Mouse (Mus musculus): ENCODE data around the gene Gm40193.

Gm40193 gene

GRCm38 (mm10) chr11:70561937-70562286, 29.2 kb upstream of the Gm40193 start:
- POLR2A ChIA-PET: interaction anchor here in 2 of 4 experiments (0.6 to 1.7 kb wide), 7 partner anchors 12 to 130 kb away, joined by 3 to 7 read pairs (median 4); partner anchors contain the start of genes Psmb6 (in 2 of the 2), Arrb2 (in 1 of the 2) and Rnf167 (in 1 of the 2)
- CTCF ChIA-PET: interaction anchor here in 1 of 4 experiments (1.1 kb wide), 1 partner anchor 11 kb away, joined by 4 read pairs; no protein-coding TSS in a partner anchor

- ChIA-PET POLR2A (no interaction called here), CTCF (no interaction called here)
Observed at GRCm38 (mm10) chr11:70557545-70557944, 24.8 kb upstream of the Gm40193 start.

GRCm38 (mm10) chr11:70553940-70554339, 21.2 kb upstream of the Gm40193 start:
- ChIA-PET CTCF (interaction anchor here in 1 of 4 experiments (0.7 to 1.7 kb wide), 2 partner anchors 9 to 55 kb away, joined by 3 to 5 read pairs; no protein-coding TSS in a partner anchor), POLR2A (no interaction called here)

DNA sequence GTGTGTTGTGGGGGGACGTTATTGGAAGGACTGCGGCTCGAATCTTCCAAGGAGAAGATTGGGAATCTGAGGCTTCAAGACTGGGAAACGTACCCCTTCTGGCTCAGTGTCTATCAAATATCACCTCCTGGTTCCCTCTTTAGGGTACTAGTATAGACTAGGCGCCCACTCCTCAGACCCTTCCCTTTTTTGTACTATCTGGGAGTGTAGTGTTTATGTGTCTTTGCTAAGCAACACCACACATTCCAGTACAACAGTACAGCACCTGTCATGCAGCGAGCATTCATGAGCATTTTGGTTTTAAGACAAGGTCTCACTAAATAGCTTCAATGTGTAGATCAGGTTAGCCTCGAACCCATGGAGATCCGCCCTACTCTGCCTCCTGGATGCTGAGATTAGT, 18.8 kb upstream of the Gm40193 start:
- CTCF ChIA-PET: interaction anchor here in 2 of 4 experiments (0.6 to 1.4 kb wide), 2 partner anchors 10 to 119 kb away, joined by 4 read pairs; no protein-coding TSS in a partner anchor
- POLR2A ChIA-PET: interaction anchor here in 3 of 4 experiments (0.6 to 1.8 kb wide), 3 partner anchors 13 to 139 kb away, joined by 3 to 5 read pairs (median 4); partner anchors contain the start of gene Psmb6 (in 1 of the 3)

GRCm38 (mm10) chr11:70544496-70544895, 11.8 kb upstream of the Gm40193 start:
- ChIA-PET POLR2A (interaction anchor here in 1 of 4 experiments (0.8 kb wide), 1 partner anchor 122 kb away, joined by 3 read pairs; no protein-coding TSS in a partner anchor), CTCF (no interaction called here)

GRCm38 (mm10) chr11:70541415-70541814, 8.7 kb upstream of the Gm40193 start:
- CTCF ChIA-PET: no interaction called here
- POLR2A ChIA-PET: interaction anchor here in 2 of 4 experiments (1.5 to 1.6 kb wide), 3 partner anchors 15 to 19 kb away, joined by 3 to 5 read pairs (median 3); no protein-coding TSS in a partner anchor

DNA sequence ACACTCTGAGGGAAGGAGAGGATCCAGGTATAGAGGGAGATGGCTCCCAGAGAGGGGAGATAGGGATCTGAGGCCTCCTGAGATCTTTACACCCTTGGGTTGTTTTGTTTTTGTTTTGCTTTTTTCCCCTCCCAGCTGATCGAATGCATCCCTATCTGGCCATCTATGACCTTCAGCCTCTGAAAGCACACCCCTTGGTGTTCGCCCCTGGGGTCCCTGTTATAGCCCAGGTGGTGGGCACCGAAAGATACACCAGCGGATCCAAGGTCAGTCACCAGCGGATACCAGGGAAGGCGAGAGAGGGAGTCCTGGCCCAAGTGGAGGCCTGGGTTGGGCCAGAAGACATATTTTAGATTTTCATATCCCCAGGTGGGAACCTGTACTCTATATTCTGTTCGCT, 8.2 kb upstream of the Gm40193 start:
- ChIA-PET POLR2A (interaction anchor here in 2 of 4 experiments (1.1 to 2.3 kb wide), 9 partner anchors 14 to 128 kb away, joined by 3 to 6 read pairs (median 3); partner anchors contain the start of genes 4930544D05Rik (in 1 of the 2) and Gltpd2 (in 1 of the 2)), CTCF (interaction anchor here in 2 of 4 experiments (1.0 to 2.2 kb wide), 6 partner anchors 15 to 109 kb away, joined by 3 to 6 read pairs (median 3); partner anchors contain the start of genes Psmb6 (in 2 of the 2) and Arrb2 (in 1 of the 2))

GRCm38 (mm10) chr11:70539877-70540587, 7.3 kb upstream of the Gm40193 start, which contains the start of gene Pld2:
TSS of gene Pld2 (plus strand) at chr11:70540064.
- ChIA-PET POLR2A (interaction anchor here in 3 of 4 experiments (0.6 to 2.3 kb wide), 22 partner anchors 9 to 479 kb away, joined by 3 to 16 read pairs (median 4); partner anchors contain the start of genes Psmb6 (in 2 of the 3), 4930544D05Rik (in 1 of the 3), Arrb2 (in 1 of the 3) and Gltpd2 (in 1 of the 3)), CTCF (interaction anchor here in 3 of 4 experiments (0.6 to 2.2 kb wide), 11 partner anchors 11 to 525 kb away, joined by 3 to 6 read pairs (median 3); partner anchors contain the start of genes Psmb6 (in 2 of the 3) and Arrb2 (in 1 of the 3))

DNA sequence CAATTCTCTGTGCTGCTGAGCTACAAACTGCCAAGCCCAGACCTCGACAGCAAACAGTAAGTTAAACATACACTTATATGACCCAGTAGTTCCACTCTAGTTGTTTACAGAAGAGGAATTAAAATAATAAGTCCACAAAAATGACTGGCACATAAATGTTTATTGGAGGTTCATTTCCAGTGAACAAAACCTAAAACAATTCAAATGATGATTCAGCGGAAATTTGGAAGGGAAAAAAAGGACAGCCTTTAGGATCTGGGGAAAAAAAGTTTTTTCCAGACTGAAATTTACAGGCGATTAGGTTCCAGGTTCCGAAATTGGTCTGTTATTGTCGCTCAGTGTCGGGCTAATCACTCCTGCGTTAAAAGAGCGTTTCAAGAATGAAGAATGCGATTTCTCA, 6.7 kb upstream of the Gm40193 start:
- ChIA-PET POLR2A (interaction anchor here in 3 of 4 experiments (0.9 to 2.3 kb wide), 12 partner anchors 12 to 480 kb away, joined by 3 to 16 read pairs (median 4); partner anchors contain the start of genes Psmb6 (in 3 of the 3), 4930544D05Rik (in 1 of the 3), Mis12 (in 1 of the 3) and Pelp1 (in 1 of the 3)), CTCF (interaction anchor here in 3 of 4 experiments (0.6 to 2.2 kb wide), 5 partner anchors 12 to 107 kb away, joined by 3 to 6 read pairs (median 3); partner anchors contain the start of gene Arrb2 (in 1 of the 3))

- ChIA-PET CTCF (interaction anchor here (0.6 to 1.4 kb wide), 12 partner anchors 8 to 240 kb away, joined by 3 to 5 read pairs (median 4); no protein-coding TSS in a partner anchor), POLR2A (interaction anchor here in 3 of 4 experiments (0.7 to 2.0 kb wide), 11 partner anchors 9 to 444 kb away, joined by 3 to 8 read pairs (median 4); partner anchors contain the start of genes Rnf167 (in 2 of the 3), Slc25a11 (in 2 of the 3) and Pld2 (in 1 of the 3))
Observed at GRCm38 (mm10) chr11:70531065-70531464, 1.7 kb downstream of the Gm40193 start.

DNA sequence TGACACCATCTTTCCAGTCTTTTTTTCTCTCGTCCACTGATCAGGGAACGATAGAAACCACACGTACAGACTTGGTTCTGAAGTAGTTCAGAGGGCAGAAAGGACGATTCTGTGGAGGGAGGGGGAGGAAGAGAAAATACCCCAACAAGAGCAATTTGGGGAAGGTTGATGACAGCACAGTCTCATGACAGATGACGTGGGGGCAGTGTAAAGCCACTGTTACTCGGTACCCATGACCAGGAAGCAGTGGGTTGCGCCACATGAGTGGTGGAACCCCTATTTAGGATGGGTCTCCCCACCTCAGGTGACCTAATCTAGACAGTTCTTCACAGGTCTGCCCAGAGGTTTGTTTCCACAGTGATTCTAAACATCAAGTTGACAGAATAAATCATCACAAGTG, 4.1 kb downstream of the Gm40193 start:
- POLR2A ChIA-PET: interaction anchor here in 2 of 4 experiments (0.6 to 3.6 kb wide), 6 partner anchors 50 to 119 kb away, joined by 3 to 17 read pairs (median 5); partner anchors contain the start of genes Rnf167 (in 2 of the 2), Slc25a11 (in 2 of the 2) and 4930544D05Rik (in 1 of the 2)
- CTCF ChIA-PET: interaction anchor here in 2 of 4 experiments (1.3 to 1.6 kb wide), 2 partner anchors 9 to 12 kb away, joined by 3 to 4 read pairs; partner anchors contain the start of gene Pld2 (in 1 of the 2)

DNA sequence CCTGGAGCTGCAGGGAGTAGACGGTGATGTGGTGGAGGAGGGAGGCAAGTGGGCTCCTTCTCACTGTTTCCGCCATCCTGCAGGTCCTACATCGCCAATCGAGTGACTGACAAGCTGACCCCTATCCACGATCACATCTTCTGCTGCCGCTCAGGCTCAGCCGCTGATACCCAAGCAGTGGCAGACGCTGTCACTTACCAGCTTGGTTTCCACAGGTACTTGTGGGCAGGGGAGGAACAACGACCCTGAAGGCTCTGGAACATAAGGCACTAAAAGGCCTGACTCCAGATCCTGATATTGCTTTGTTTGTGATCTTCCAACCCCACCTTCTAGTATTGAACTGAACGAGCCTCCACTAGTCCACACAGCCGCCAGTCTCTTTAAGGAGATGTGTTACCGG, 6.5 kb downstream of the Gm40193 start:
- ChIA-PET POLR2A (interaction anchor here in 3 of 4 experiments (0.6 to 3.6 kb wide), 29 partner anchors 9 to 289 kb away, joined by 3 to 39 read pairs (median 5); partner anchors contain the start of genes Pld2 (in 3 of the 3), Rnf167 (in 3 of the 3), Slc25a11 (in 3 of the 3) and Arrb2 (in 2 of the 3)), CTCF (interaction anchor here in 2 of 4 experiments (1.0 to 1.6 kb wide), 4 partner anchors 14 to 251 kb away, joined by 3 to 7 read pairs (median 4); partner anchors contain the start of genes Arrb2 (in 1 of the 2) and Pld2 (in 1 of the 2))

DNA sequence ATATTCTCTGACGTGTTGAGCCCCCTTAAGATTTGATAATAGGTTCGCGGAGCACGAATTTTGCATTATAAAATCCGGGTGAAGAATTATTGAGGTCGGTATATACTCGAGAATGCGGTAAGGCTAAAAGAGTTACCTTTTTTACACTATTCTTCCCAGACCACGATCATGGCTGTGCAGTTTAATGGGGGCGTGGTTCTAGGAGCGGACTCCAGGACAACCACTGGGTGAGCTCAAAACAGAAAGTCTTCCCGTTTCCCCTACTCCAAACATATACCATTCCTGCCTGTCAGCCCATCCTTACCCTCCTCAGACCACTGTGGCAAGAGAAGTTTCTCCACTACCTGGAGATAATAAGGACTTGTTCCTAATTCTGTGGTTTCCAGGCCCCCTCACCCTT, 7.0 kb downstream of the Gm40193 start:
- ChIA-PET POLR2A (interaction anchor here (0.6 to 3.6 kb wide), 73 partner anchors 9 to 826 kb away, joined by 3 to 39 read pairs (median 4); partner anchors contain the start of genes 4930544D05Rik (in 3 of the 4), Pld2 (in 3 of the 4), Arrb2 (in 2 of the 4) and Pelp1 (in 2 of the 4)), CTCF (interaction anchor here (0.6 to 1.6 kb wide), 14 partner anchors 9 to 252 kb away, joined by 3 to 7 read pairs (median 4); partner anchors contain the start of genes 4930544D05Rik (in 1 of the 4), Arrb2 (in 1 of the 4), Pld2 (in 1 of the 4) and Vmo1 (in 1 of the 4))

DNA sequence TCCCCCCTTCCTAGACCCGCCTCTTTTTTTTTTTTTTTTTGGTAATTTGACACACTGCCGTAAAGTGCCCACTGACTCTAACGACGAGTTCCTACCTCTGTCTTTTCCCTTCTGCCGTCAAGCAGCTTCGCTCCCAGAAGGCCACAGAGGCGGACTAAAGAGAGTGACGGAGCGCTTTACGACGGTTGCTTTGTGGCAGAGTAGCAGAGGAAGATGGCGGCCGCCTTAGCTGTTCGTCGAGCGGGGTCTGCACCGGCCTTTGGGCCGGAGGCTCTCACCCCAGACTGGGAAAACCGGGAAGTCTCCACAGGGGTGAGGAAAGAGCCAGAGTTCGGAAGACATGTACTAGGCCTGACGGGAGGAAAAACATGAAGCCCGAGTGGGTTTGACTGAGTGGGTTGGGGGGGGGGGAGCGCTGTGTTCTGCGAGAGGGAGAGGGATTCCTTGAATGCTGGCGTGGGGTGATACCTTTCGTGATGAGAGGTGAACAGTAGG, 7.5 kb downstream of the Gm40193 start, which contains the start of gene Psmb6:
TSS of gene Psmb6 (plus strand) at position 184 of the 495 bp plus-strand sequence.
- CTCF ChIA-PET: interaction anchor here (0.6 to 1.6 kb wide), 19 partner anchors 8 to 252 kb away, joined by 3 to 7 read pairs (median 4); partner anchors contain the start of genes 4930544D05Rik (in 1 of the 4), Arrb2 (in 1 of the 4), Pld2 (in 1 of the 4) and Spag7 (in 1 of the 4)
- POLR2A ChIA-PET: interaction anchor here (0.6 to 3.6 kb wide), 98 partner anchors 9 to 977 kb away, joined by 3 to 39 read pairs (median 4); partner anchors contain the start of genes Rnf167 (in 4 of the 4), Slc25a11 (in 4 of the 4), 4930544D05Rik (in 3 of the 4) and Arrb2 (in 2 of the 4)

DNA sequence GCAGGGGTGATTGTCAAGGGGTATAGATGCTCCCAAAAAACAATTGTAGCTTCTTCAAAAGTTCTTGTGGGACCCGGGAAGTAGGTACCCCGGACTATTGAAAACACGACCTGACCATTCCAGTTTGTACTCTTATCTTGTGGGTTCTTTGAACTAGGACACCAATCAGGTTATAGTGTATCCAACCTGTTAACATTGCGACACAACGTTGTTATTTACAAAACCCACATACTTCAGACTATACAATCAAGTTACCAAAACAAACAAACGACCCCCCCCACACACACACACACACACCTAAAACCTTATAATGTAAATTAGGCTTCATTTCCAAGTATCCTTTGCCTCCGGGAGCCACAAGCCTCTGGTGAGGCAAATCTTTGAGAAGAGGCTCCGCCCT, 8.0 kb downstream of the Gm40193 start:
- ChIA-PET POLR2A (interaction anchor here (0.6 to 3.6 kb wide), 85 partner anchors 8 to 977 kb away, joined by 3 to 39 read pairs (median 4); partner anchors contain the start of genes Rnf167 (in 4 of the 4), Slc25a11 (in 4 of the 4), 4930544D05Rik (in 3 of the 4) and Arrb2 (in 2 of the 4)), CTCF (interaction anchor here (0.6 to 1.6 kb wide), 14 partner anchors 10 to 253 kb away, joined by 3 to 7 read pairs (median 4); partner anchors contain the start of genes 4930544D05Rik (in 1 of the 4), Arrb2 (in 1 of the 4), Spag7 (in 1 of the 4) and Vmo1 (in 1 of the 4))

DNA sequence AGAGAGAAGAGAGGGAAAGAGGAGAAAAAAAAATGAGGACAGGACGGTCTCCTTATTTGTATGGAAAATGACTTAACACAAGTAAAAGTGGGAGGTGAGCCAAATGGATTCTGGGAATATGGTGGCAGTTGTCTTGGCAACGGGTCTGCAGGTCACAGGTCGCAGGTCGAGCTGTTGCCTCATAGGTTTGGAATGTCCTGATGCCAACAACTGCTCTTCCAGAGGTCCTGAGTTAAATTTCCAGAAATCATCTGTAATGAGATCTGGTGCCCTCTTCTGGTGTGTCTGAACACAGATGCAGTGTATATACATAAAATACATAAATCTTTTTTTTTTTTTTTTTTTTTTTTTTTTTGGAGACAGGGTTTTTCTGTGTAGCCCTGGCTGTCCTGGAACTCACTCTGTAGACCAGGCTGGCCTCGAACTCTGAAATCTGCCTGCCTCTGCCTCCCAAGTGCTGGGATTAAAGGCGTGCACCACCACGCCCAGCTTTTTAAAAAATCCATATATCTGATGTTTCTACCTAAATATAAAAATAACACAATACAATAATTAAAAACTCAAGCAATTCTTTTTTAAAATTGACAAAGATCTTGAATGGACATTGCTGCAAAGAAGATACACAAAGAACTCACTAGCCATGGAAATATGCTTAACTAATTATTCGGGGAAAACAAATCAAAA, 9.3 kb downstream of the Gm40193 start:
- ChIA-PET POLR2A (interaction anchor here (0.7 to 3.6 kb wide), 9 partner anchors 85 to 254 kb away, joined by 3 to 39 read pairs (median 4); partner anchors contain the start of genes Arrb2 (in 2 of the 4), Rnf167 (in 1 of the 4) and Slc25a11 (in 1 of the 4)), CTCF (interaction anchor here in 3 of 4 experiments (0.6 to 1.0 kb wide), 7 partner anchors 8 to 141 kb away, joined by 3 to 8 read pairs (median 4); no protein-coding TSS in a partner anchor)

Measured in embryonic stem cell, embryonic (primary cell).